Mouse (Mus musculus) CD4-positive naive resting alpha-beta T cell, adult 76 days (primary cell): ENCODE data around the gene Gng8. TPM values are rescaled to one million over a fixed set of nuclear protein-coding genes. Genes with fewer than 3 reads are reported as not detected.

Experiments used
- total RNA-seq: library from RNA; stranded (reverse); gene quantifications from one replicate; pipeline ENCODE4 v1.2.4, GENCODE M21; 2023

Gng8 gene
- not detected for total RNA-seq

GRCm38 (mm10) chr7:16891641-16892351 is at the start of gene Gng8:
Gene Gng8, plus strand, starts transcription at chr7:16891786.

GRCm38 (mm10) chr7:16842645-16843063 is 48.9 kb upstream of the Gng8 start, which contains the start of gene Prkd2:
Gene Prkd2, plus strand, starts transcription at chr7:16842902.

GRCm38 (mm10) chr7:16875310-16875325 is 16.5 kb upstream of the Gng8 start, which contains the start of gene Dact3:
Gene Dact3, plus strand, starts transcription at chr7:16875317.

GRCm38 (mm10) chr7:16906281-16906680 is 14.7 kb downstream of the Gng8 start, which contains the start of gene Ptgir:
Gene Ptgir, plus strand, starts transcription at chr7:16906490.

GRCm38 (mm10) chr7:16924037-16924834 is 32.6 kb downstream of the Gng8 start, which contains the start of gene Calm3:
Gene Calm3, minus strand, starts transcription at chr7:16924114.

GRCm38 (mm10) chr7:16944061-16944807 is 52.6 kb downstream of the Gng8 start, which contains the start of gene Pnmal2:
Gene Pnmal2, plus strand, starts transcription at chr7:16944682.

Other genes starting within 250 kb of the Gng8 start
- not detected for gene Ceacam15, start 216.1 kb upstream of the Gng8 start, total RNA-seq
- gene Ceacam9, start 169.9 kb upstream of the Gng8 start, total RNA-seq = not detected
- gene Ap2s1, start 153.4 kb upstream of the Gng8 start, total RNA-seq = 52.9 TPM
- gene Slc1a5, start 110.4 kb upstream of the Gng8 start, total RNA-seq = 121 TPM
- 94.1 TPM for gene Strn4, start 75.9 kb upstream of the Gng8 start, total RNA-seq
- 19.2 TPM for gene Fkrp, start 75.1 kb upstream of the Gng8 start, total RNA-seq
- gene Prkd2, start 48.9 kb upstream of the Gng8 start, total RNA-seq = 204 TPM
- not detected for gene Dact3, start 16.5 kb upstream of the Gng8 start, total RNA-seq
- 1.9 TPM for gene Ptgir, start 14.7 kb downstream of the Gng8 start, total RNA-seq
- gene Calm3, start 32.3 kb downstream of the Gng8 start, total RNA-seq = 98.0 TPM
- gene Pnmal2, start 52.9 kb downstream of the Gng8 start, total RNA-seq = not detected
- gene Pnmal1, start 67.9 kb downstream of the Gng8 start, total RNA-seq = not detected
- 3.0 TPM for gene Gm42372, start 91.3 kb downstream of the Gng8 start, total RNA-seq
- gene Ccdc8, start 100.9 kb downstream of the Gng8 start, total RNA-seq = 0.15 TPM
- 91.5 TPM for gene Ppp5c, start 136.1 kb downstream of the Gng8 start, total RNA-seq
- gene Hif3a, start 170.6 kb downstream of the Gng8 start, total RNA-seq = 4.0 TPM
- gene Psg16, start 182.3 kb downstream of the Gng8 start, total RNA-seq = 0.21 TPM